ENCODE assay signal across 17 mouse cellular contexts in genomic region chr5:129219178-129219760, GRCm38 (mm10).
DNase-seq lines count a peak whose midpoint lies in the region; ATAC-seq and TF ChIP-seq lines count a peak whose summit lies in the region.
"Had no signal": no experiment of that assay in that cellular context is flagged by ENCODE, and none has a peak within 500 bp of the region (broad histone marks: within the 10 kb centered on the region; RNA-seq: fewer than 3 reads in every experiment).

No protein-coding gene starts in this region.

- H3K4me1 ChIP-seq in hindbrain, embryonic 11.5 days (replicated peaks; ENCODE audit: control insufficient read depth, insufficient read depth, low read length), result peaks cover 2% of the 10 kb centered on the region; the same call in 1 of the 2 replicates
- H3K4me1 ChIP-seq in hindbrain, embryonic 13.5 days (replicated peaks), result peaks cover 31% of the 10 kb centered on the region
- no peaks in the 10 kb centered on the region for H3K4me1 ChIP-seq in lung, postnatal 0 days (ENCODE audit: insufficient read depth, low read depth, low read length)
- H3K4me1 ChIP-seq in ES-E14 (ENCODE audit: control insufficient read depth in 2 of 2, insufficient read depth in 2 of 2, low read length in 2 of 2, poor library complexity in 1 of 2), result peaks cover 6 to 29% of the 10 kb centered on the region in 2 experiments
- H3K4me1 ChIP-seq: megakaryocyte, embryonic 14.5 days had no signal

- peak; percentile 23; the same call in 1 of the 2 replicates for TF ChIP-seq CTCF in lung, postnatal 0 days (IDR thresholded peaks at IDR 0.05)

- no peak overlapping the region for H3K9ac ChIP-seq in hindbrain, embryonic 11.5 days (ENCODE audit: low read depth, low read length)
- H3K9ac ChIP-seq in hindbrain, embryonic 13.5 days, result no peak overlapping the region
- no peak overlapping the region for H3K9ac ChIP-seq in lung, postnatal 0 days (replicated peaks; ENCODE audit: low read depth)
- H3K9ac ChIP-seq in ES-E14 (ENCODE audit: insufficient read depth, low read depth, low read length, poor library complexity, severe bottlenecking), result no peak overlapping the region
- H3K9ac ChIP-seq: heart, embryonic 13.5 days; limb, embryonic 12.5 days had no signal

- no peak for ATAC-seq in hindbrain, embryonic 11.5 days (ENCODE audit: low FRiP score)
- no peak for ATAC-seq in hindbrain, embryonic 13.5 days (ENCODE audit: low FRiP score)
- ATAC-seq in lung, postnatal 0 days, result no peak
- peak; percentile 42; the same call in 1 of the 2 replicates for ATAC-seq in megakaryocyte progenitor cell, adult 5-6 weeks (replicated peaks; ENCODE audit: poor library complexity)

- H3K27me3 ChIP-seq in hindbrain, embryonic 11.5 days (ENCODE audit: control insufficient read depth, insufficient read depth, low read length), result no peaks in the 10 kb centered on the region
- no peaks in the 10 kb centered on the region for H3K27me3 ChIP-seq in hindbrain, embryonic 13.5 days
- no peaks in the 10 kb centered on the region for H3K27me3 ChIP-seq in lung, postnatal 0 days (replicated peaks; ENCODE audit: insufficient read depth, low read length)
- H3K27me3 ChIP-seq: neural tube, embryonic 13.5 days had no signal

- no peak overlapping the region for H3K4me3 ChIP-seq in hindbrain, embryonic 11.5 days (ENCODE audit: low read depth, low read length)
- no peak overlapping the region for H3K4me3 ChIP-seq in hindbrain, embryonic 13.5 days
- H3K4me3 ChIP-seq in lung, postnatal 0 days (ENCODE audit: low read depth, low read length), result no peak overlapping the region
- no peak overlapping the region for H3K4me3 ChIP-seq in ES-E14 (ENCODE audit: insufficient read depth in 1 of 2, low read depth in 1 of 2, low read length in 2 of 2, poor library complexity in 1 of 2, severe bottlenecking in 1 of 2)
- H3K4me3 ChIP-seq: heart, embryonic 13.5 days; limb, embryonic 12.5 days; megakaryocyte, embryonic 14.5 days; neural tube, embryonic 13.5 days had no signal

- peak; percentile 43 for DNase-seq in hindbrain, embryonic 11.5 days (ENCODE audit: low spot score)
- no peak for DNase-seq in lung, postnatal 0 days (ENCODE audit: low spot score)
- DNase-seq in lung, postnatal 10 days, result no peak
- DNase-seq in ES-E14 (ENCODE audit: low read depth, low spot score), result no peak
- no peak for DNase-seq in kidney, postnatal 36 days
- DNase-seq: adrenal gland, postnatal 14 days; cerebellum, adult 9-11 months; gastrocnemius, postnatal 25 days; kidney, adult 18-20 months; right cerebral cortex, postnatal 4 days; thymus, postnatal 14 days had no signal

- WGBS in hindbrain, embryonic 11.5 days, result 87% methylated on average over 5 of the region's 5 CpGs
- WGBS in hindbrain, embryonic 13.5 days, result 81% methylated on average over 5 of the region's 5 CpGs
- 90% methylated on average over 5 of the region's 5 CpGs for WGBS in lung, postnatal 0 days

- in situ Hi-C loops in ES-E14 (cut with MboI; ENCODE audit: low sequenced_read_pairs in 2 of 2, unreplicated experiment in 2 of 2), result no loop called here

- TF ChIP-seq EP300 in lung, postnatal 0 days (IDR thresholded peaks at IDR 0.05), result no peak

- no peak overlapping the region for H3K4me2 ChIP-seq in hindbrain, embryonic 11.5 days (replicated peaks; ENCODE audit: low read depth, low read length)
- no peak overlapping the region for H3K4me2 ChIP-seq in hindbrain, embryonic 13.5 days
- H3K4me2 ChIP-seq in lung, postnatal 0 days (replicated peaks; ENCODE audit: low read depth, low read length), result no peak overlapping the region
- H3K4me2 ChIP-seq: heart, embryonic 13.5 days; limb, embryonic 12.5 days had no signal

- H3K9me3 ChIP-seq in hindbrain, embryonic 11.5 days (ENCODE audit: control insufficient read depth, low read length), result no peaks in the 10 kb centered on the region
- no peaks in the 10 kb centered on the region for H3K9me3 ChIP-seq in hindbrain, embryonic 13.5 days
- H3K9me3 ChIP-seq in lung, postnatal 0 days (ENCODE audit: low read length), result no peaks in the 10 kb centered on the region
- H3K9me3 ChIP-seq in ES-E14 (ENCODE audit: control insufficient read depth, insufficient read depth, low read depth, low read length), result no peaks in the 10 kb centered on the region
- H3K9me3 ChIP-seq: neural tube, embryonic 13.5 days had no signal

- peak overlapping the region; percentile 58; the same call in 1 of the 2 replicates for H3K27ac ChIP-seq in hindbrain, embryonic 11.5 days (ENCODE audit: low read depth, low read length)
- no peak overlapping the region for H3K27ac ChIP-seq in hindbrain, embryonic 13.5 days
- H3K27ac ChIP-seq in lung, postnatal 0 days (ENCODE audit: low read length), result no peak overlapping the region
- no peak overlapping the region for H3K27ac ChIP-seq in ES-E14 (ENCODE audit: insufficient read depth, low read depth, low read length, poor library complexity, severe bottlenecking)
- H3K27ac ChIP-seq: heart, embryonic 13.5 days; limb, embryonic 12.5 days had no signal

- no peaks in the 10 kb centered on the region for H3K36me3 ChIP-seq in hindbrain, embryonic 11.5 days (ENCODE audit: control insufficient read depth, insufficient read depth, low read length)
- no peaks in the 10 kb centered on the region for H3K36me3 ChIP-seq in hindbrain, embryonic 13.5 days
- H3K36me3 ChIP-seq in lung, postnatal 0 days (ENCODE audit: insufficient read depth, low read length), result no peaks in the 10 kb centered on the region
- no peaks in the 10 kb centered on the region for H3K36me3 ChIP-seq in ES-E14 (ENCODE audit: control insufficient read depth, insufficient read depth, low read length, poor library complexity, severe bottlenecking)
- H3K36me3 ChIP-seq: heart, embryonic 13.5 days; limb, embryonic 12.5 days; neural tube, embryonic 13.5 days had no signal

TF ChIP-seq in ES-E14, 5 proteins besides CTCF, POLR2A, EP300 and RAD21:
- TF ChIP-seq ZC3H11A (IDR thresholded peaks at IDR 0.05; ENCODE audit: borderline replicate concordance, low read depth, low read length) (0 out of 2 replicates have a peak, but pooled peaks have one; percentile 6), CHD2 (IDR thresholded peaks at IDR 0.05; ENCODE audit: low read depth, low read length) (no peak), MAFK (IDR thresholded peaks at IDR 0.05; ENCODE audit: insufficient read depth, low read depth, low read length) (peak; percentile 92)
